Mouse (Mus musculus) intestine, postnatal 0 days (tissue): ENCODE data around the gene Ints5. TPM values are rescaled to one million over a fixed set of nuclear protein-coding genes. Genes with fewer than 3 reads are reported as not detected.
"Not testable (repeated sequence)": the region's sequence is repeated elsewhere in the genome, so short reads cannot be mapped to it uniquely, and the experiment has no call there.

Experiments used
- ATAC-seq: fragments of 200-750 bp; cut with Nextera tagmentation; 2 replicates; pipeline ENCODE4 v1.8.0; 2017; ENCODE audit warnings: mild to moderate bottlenecking, moderate TSS enrichment, moderate library complexity
- H3K27ac ChIP-seq: fragments of 300-500 bp; sonication (generic); 2 replicates; pipeline ENCODE4 v1.5.1; 2014; ENCODE audit warnings: mild to moderate bottlenecking, low read depth, low read length, moderate library complexity
- H3K27me3 ChIP-seq: fragments of 300-500 bp; sonication (generic); replicated peaks from 2 replicates; pipeline ENCODE4 v1.6.1; 2014; ENCODE audit warnings: low read length, mixed read lengths; ENCODE audit not compliant: control insufficient read depth, insufficient read depth
- H3K36me3 ChIP-seq: fragments of 300-500 bp; sonication (generic); 2 replicates; pipeline ENCODE4 v1.6.1; 2014; ENCODE audit warnings: mild to moderate bottlenecking, moderate library complexity; ENCODE audit not compliant: control insufficient read depth, insufficient read depth
- H3K4me1 ChIP-seq: fragments of 300-500 bp; sonication (generic); replicated peaks from 2 replicates; pipeline ENCODE4 v1.6.1; 2014; ENCODE audit warnings: antibody characterized with exemption, low read length, mixed read lengths; ENCODE audit not compliant: control insufficient read depth, insufficient read depth
- H3K4me2 ChIP-seq: fragments of 300-500 bp; sonication (generic); replicated peaks from 2 replicates; pipeline ENCODE4 v1.6.1; 2014; ENCODE audit warnings: low read depth, mild to moderate bottlenecking, moderate library complexity
- H3K4me3 ChIP-seq: fragments of 300-500 bp; sonication (generic); 2 replicates; pipeline ENCODE4 v1.5.1; 2014; ENCODE audit warnings: low read depth, low read length
- H3K9ac ChIP-seq: fragments of 300-500 bp; sonication (generic); 2 replicates; pipeline ENCODE4 v1.6.1; 2014; ENCODE audit warnings: mild to moderate bottlenecking, low read depth, low read length
- H3K9me3 ChIP-seq: fragments of 300-500 bp; sonication (generic); 2 replicates; pipeline ENCODE4 v1.6.1; 2016; ENCODE audit warnings: mixed run types; ENCODE audit not compliant: control insufficient read depth
- CTCF ChIP-seq: sonication (generic); IDR thresholded peaks from 2 replicates; pipeline ENCODE4 v1.5.1; 2016; ENCODE audit warnings: low read depth, mild to moderate bottlenecking, control low read depth, antibody characterized with exemption, moderate library complexity
- WGBS: fragments of 180-500 bp; shearing (Covaris S2); extraction: QIAGEN DNeasy Blood & Tissue Kit; methylation state at CpG from one replicate; pipeline ENCODE4 v1.1.7; 2014; 5-methylcytosine and 5-hydroxymethylcytosine counted together
- polyA plus RNA-seq: library from polyadenylated mRNA; unstranded; fragments of >200 nt; fragmentation: Nextera tagmentation; extraction: Ambion mirVana; gene quantifications from 2 replicates; pipeline ENCODE4 v1.2.1, GENCODE M21; 2015

Ints5 gene
- polyA plus RNA-seq, 1 experiment from 2014 or later: 14.5 TPM

GRCm38 (mm10) chr19:8895397-8895960 lies 2.7 kb downstream of the Ints5 start:
- no peak overlapping the region for H3K27ac ChIP-seq
- no peak overlapping the region for H3K4me2 ChIP-seq
- H3K4me1 ChIP-seq: no peaks in the 10 kb centered on the region
- H3K9ac ChIP-seq: no peak overlapping the region
- 88% methylated on average over 9 of the region's 9 CpGs for WGBS
- no peak for TF ChIP-seq CTCF
- H3K9me3 ChIP-seq: no peaks in the 10 kb centered on the region
- peaks cover 22% of the 10 kb centered on the region for H3K36me3 ChIP-seq
- no peak overlapping the region for H3K4me3 ChIP-seq
- no peaks in the 10 kb centered on the region for H3K27me3 ChIP-seq
- ATAC-seq: no peak

- H3K4me1 ChIP-seq, H3K27me3 ChIP-seq, H3K27ac ChIP-seq, H3K9ac ChIP-seq, ATAC-seq, H3K9me3 ChIP-seq, H3K4me2 ChIP-seq, H3K4me3 ChIP-seq: not testable (repeated sequence)
- H3K36me3 ChIP-seq: peaks cover 14% of the 10 kb centered on the region; the same call in 1 of the 2 replicates
- WGBS: 66% methylated on average over 5 of the region's 5 CpGs
Measured at GRCm38 (mm10) chr19:8896231-8896630, 3.4 kb downstream of the Ints5 start.

- H3K27ac ChIP-seq: peak overlapping the region; percentile 89
- not testable (repeated sequence) for H3K9me3 ChIP-seq, H3K4me1 ChIP-seq, H3K27me3 ChIP-seq
- peak overlapping the region; percentile 80 for H3K4me2 ChIP-seq
- WGBS: 18% methylated on average over 21 of the region's 21 CpGs
- H3K9ac ChIP-seq: peak overlapping the region; percentile 60
- ATAC-seq: peak; percentile 55
- peaks cover 15% of the 10 kb centered on the region for H3K36me3 ChIP-seq
- peak overlapping the region; percentile 99 for H3K4me3 ChIP-seq
Measured at GRCm38 (mm10) chr19:8897211-8897864, 4.5 kb downstream of the Ints5 start.

- Histone ChIP-seq H3K4me2 (peak within 1 kb of the TSS; percentile 80), H3K9ac (peak within 1 kb of the TSS; percentile 95), H3K27me3 (no peaks in the 10 kb centered on the region), H3K4me1 (no peaks in the 10 kb centered on the region), H3K9me3 (no peaks in the 10 kb centered on the region), H3K4me3 (peak within 1 kb of the TSS; percentile 99), H3K27ac (peak within 1 kb of the TSS; percentile 89), H3K36me3 (peaks cover 20% of the 10 kb centered on the region)
- TF ChIP-seq CTCF: 0 out of 2 replicates have a peak, but pooled peaks have one; percentile 26
- under 1% methylated on average over 53 of the region's 53 CpGs for WGBS
- peak; percentile 99 for ATAC-seq
Measured at GRCm38 (mm10) chr19:8897865-8898495, 5.2 kb downstream of the Ints5 start, which contains the start of gene Ganab. TSS of gene Ganab (plus strand) at chr19:8898071.

GRCm38 (mm10) chr19:8898576-8898975 lies 5.8 kb downstream of the Ints5 start:
- peak overlapping the region; percentile 99 for H3K4me3 ChIP-seq
- peaks cover 25% of the 10 kb centered on the region for H3K36me3 ChIP-seq
- WGBS: 2% methylated on average over 13 of the region's 13 CpGs
- H3K4me1 ChIP-seq: no peaks in the 10 kb centered on the region
- no peaks in the 10 kb centered on the region for H3K9me3 ChIP-seq
- peak overlapping the region; percentile 89; the same call in 1 of the 2 replicates for H3K27ac ChIP-seq
- H3K27me3 ChIP-seq: no peaks in the 10 kb centered on the region
- TF ChIP-seq CTCF: no peak
- H3K9ac ChIP-seq: peak overlapping the region; percentile 95
- H3K4me2 ChIP-seq: peak overlapping the region; percentile 80
- no peak for ATAC-seq

DNA sequence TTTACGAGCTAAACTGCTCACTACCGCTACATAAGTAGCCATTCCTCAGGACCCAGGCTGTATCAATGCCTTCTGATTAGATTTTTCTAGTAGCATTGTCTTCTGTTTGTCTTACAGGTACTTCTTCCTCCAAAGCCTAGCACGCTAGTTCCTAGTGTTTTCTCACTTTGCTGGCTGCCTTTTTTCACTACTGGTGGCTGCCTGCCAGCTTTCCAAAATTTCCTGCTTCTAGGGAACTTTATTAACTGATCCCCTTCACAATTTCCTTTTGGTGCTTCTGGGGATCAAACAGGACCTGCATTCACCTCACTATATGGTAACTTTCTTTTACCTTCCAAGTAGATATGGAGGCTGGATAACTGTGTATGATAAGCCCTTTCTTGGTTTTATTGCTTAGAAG lies 6.3 kb downstream of the Ints5 start:
- no peaks in the 10 kb centered on the region for H3K9me3 ChIP-seq
- no peak overlapping the region for H3K27ac ChIP-seq
- 20% methylated on average over 3 of the region's 3 CpGs for WGBS
- no peaks in the 10 kb centered on the region for H3K4me1 ChIP-seq
- peak overlapping the region; percentile 80 for H3K4me2 ChIP-seq
- peak overlapping the region; percentile 95 for H3K9ac ChIP-seq
- H3K4me3 ChIP-seq: peak overlapping the region; percentile 99
- peaks cover 28% of the 10 kb centered on the region for H3K36me3 ChIP-seq
- ATAC-seq: no peak
- no peak for TF ChIP-seq CTCF
- H3K27me3 ChIP-seq: no peaks in the 10 kb centered on the region
